Mouse (Mus musculus): ENCODE measurements at regions not wholly inside any gene's neighbourhood (a gene's known extent, or its start where the extent isn't known, plus 50 kb on each side); places are given as distances from the start of the nearest gene placed in this dataset.

- DNase-seq: peak in 1 of 2 experiments; percentile 3
These were observed 1213.6 kb downstream of the Rpia start for GRCm38 (mm10) chr6:69578416-69578815.
